Mouse (Mus musculus) CH12.LX (cell line): ENCODE measurements around the gene Gmfg. TPM values are rescaled to one million over a fixed set of nuclear protein-coding genes. Genes with fewer than 3 reads are reported as not detected.

ENCODE experiments used
- DNase-seq: peaks from one replicate; pipeline ENCODE4 v3.0.0-alpha.2; 2013; ENCODE audit errors: extremely low read depth
- H3K27ac ChIP-seq: 2 replicates; pipeline ENCODE4 v1.5.1; 2012; ENCODE audit warnings: low read depth, mild to moderate bottlenecking, control low read depth, moderate library complexity; ENCODE audit not compliant: insufficient read depth
- H3K27me3 ChIP-seq: replicated peaks from 2 replicates; pipeline ENCODE3; 2012; ENCODE audit warnings: inconsistent platforms
- H3K36me3 ChIP-seq, 2 experiments: replicated peaks in 1 of 2; 2 replicates each; pipeline versions ENCODE3 to v1.6.1; 2012; ENCODE audit warnings: inconsistent platforms in 1 of 2, low read length in 1 of 2, mild to moderate bottlenecking in 1 of 2, mixed read lengths in 1 of 2, moderate library complexity in 1 of 2; ENCODE audit not compliant: control insufficient read depth in 1 of 2, insufficient read depth in 1 of 2
- H3K4me1 ChIP-seq, 2 experiments: 2 replicates each; pipeline ENCODE4 v1.6.1; 2012; ENCODE audit warnings: inconsistent platforms in 1 of 2, moderate library complexity in 1 of 2; ENCODE audit not compliant: insufficient read depth in 2 of 2, control insufficient read depth in 1 of 2
- H3K4me2 ChIP-seq: 2 replicates; pipeline ENCODE4 v1.6.1; 2012; ENCODE audit warnings: low read depth, mild to moderate bottlenecking, control low read depth; ENCODE audit not compliant: poor library complexity, insufficient read depth, severe bottlenecking
- H3K4me3 ChIP-seq, 3 experiments: fragments of 150-350 bp in 1 of 3; sonication (generic) in 1 of 3; replicated peaks in 1 of 3; 2 replicates each; pipeline versions ENCODE3 to v1.5.1; 2011 to 2012; ENCODE audit warnings: low read depth in 2 of 3, low read length in 2 of 3, mild to moderate bottlenecking in 2 of 3, moderate library complexity in 2 of 3, control low read depth in 1 of 3, improper control_type of control experiment in 1 of 3, inconsistent platforms in 1 of 3, mixed read lengths in 1 of 3; ENCODE audit not compliant: poor library complexity in 1 of 3
- H3K79me2 ChIP-seq: replicated peaks from 2 replicates; pipeline ENCODE4 v1.6.1; 2012; ENCODE audit warnings: mild to moderate bottlenecking, moderate library complexity; ENCODE audit not compliant: control insufficient read depth, poor library complexity, insufficient read depth, severe bottlenecking; ENCODE audit errors: extremely low read depth
- H3K9ac ChIP-seq: 2 replicates; pipeline ENCODE4 v1.6.1; 2012; ENCODE audit warnings: low read depth, mild to moderate bottlenecking, control low read depth, moderate library complexity; ENCODE audit not compliant: insufficient read depth
- H3K9me3 ChIP-seq: replicated peaks from 2 replicates; pipeline ENCODE3; 2012; ENCODE audit warnings: low read length, inconsistent platforms, mixed read lengths
- BHLHE40 ChIP-seq: IDR thresholded peaks from 2 replicates; pipeline ENCODE4 v1.6.1; 2011; ENCODE audit warnings: mild to moderate bottlenecking, low read depth, low read length, improper control_type of control experiment
- CTCF ChIP-seq, 2 experiments: IDR thresholded peaks in 1 of 2; conservative IDR thresholded peaks in 1 of 2; 2 replicates each; pipeline ENCODE4 v1.5.1; 2011 to 2012; ENCODE audit warnings: low read depth in 2 of 2, low read length in 2 of 2, improper control_type of control experiment in 1 of 2, inconsistent platforms in 1 of 2, mild to moderate bottlenecking in 1 of 2, moderate library complexity in 1 of 2
- ELF1 ChIP-seq: IDR thresholded peaks from 2 replicates; pipeline ENCODE4 v1.6.1; 2014; ENCODE audit warnings: low read depth, mild to moderate bottlenecking, inconsistent platforms, low read length, improper control_type of control experiment
- EP300 ChIP-seq: IDR thresholded peaks from 2 replicates; pipeline ENCODE4 v1.6.1; 2011; ENCODE audit warnings: low read length, improper control_type of control experiment
- JUN ChIP-seq: IDR thresholded peaks from 2 replicates; pipeline ENCODE4 v1.6.1; 2011; ENCODE audit warnings: low read depth, mild to moderate bottlenecking, low read length, improper control_type of control experiment, moderate library complexity; ENCODE audit not compliant: insufficient read depth
- JUND ChIP-seq: conservative IDR thresholded peaks from 2 replicates; pipeline ENCODE4 v1.6.1; 2011; ENCODE audit warnings: low read depth, low read length, improper control_type of control experiment
- MAFK ChIP-seq: IDR thresholded peaks from 2 replicates; pipeline ENCODE4 v1.6.1; 2011; ENCODE audit warnings: low read length, improper control_type of control experiment; ENCODE audit not compliant: insufficient replicate concordance
- MAX ChIP-seq: IDR thresholded peaks from 2 replicates; pipeline ENCODE4 v1.6.1; 2011; ENCODE audit warnings: low read length, improper control_type of control experiment
- MAZ ChIP-seq: IDR thresholded peaks from 2 replicates; pipeline ENCODE4 v1.6.1; 2012; ENCODE audit warnings: low read depth, mild to moderate bottlenecking, inconsistent platforms, low read length, improper control_type of control experiment, moderate library complexity
- MXI1 ChIP-seq: IDR thresholded peaks from 2 replicates; pipeline ENCODE4 v1.6.1; 2011; ENCODE audit warnings: mild to moderate bottlenecking, low read depth, low read length, improper control_type of control experiment
- NELFE ChIP-seq: IDR thresholded peaks from 2 replicates; pipeline ENCODE4 v1.6.1; 2011; ENCODE audit warnings: low read depth, low read length, improper control_type of control experiment
- POLR2A ChIP-seq: IDR thresholded peaks from 2 replicates; pipeline ENCODE4 v1.6.1; 2011; ENCODE audit warnings: low read depth, mild to moderate bottlenecking, improper control_type of control experiment, low read length
- POLR2AphosphoS2 ChIP-seq: IDR thresholded peaks from 2 replicates; pipeline ENCODE4 v1.6.1; 2011; ENCODE audit warnings: low read depth, low read length, improper control_type of control experiment
- TBP ChIP-seq: conservative IDR thresholded peaks from 2 replicates; pipeline ENCODE4 v1.6.1; 2011; ENCODE audit warnings: low read depth, low read length, improper control_type of control experiment
- UBTF ChIP-seq: IDR thresholded peaks from 2 replicates; pipeline ENCODE4 v1.6.1; 2012; ENCODE audit warnings: low read depth, mild to moderate bottlenecking, inconsistent platforms, low read length, improper control_type of control experiment, moderate library complexity
- USF1 ChIP-seq: IDR thresholded peaks from 2 replicates; pipeline ENCODE4 v1.6.1; 2014; ENCODE audit warnings: low read depth, mild to moderate bottlenecking, inconsistent platforms, low read length, improper control_type of control experiment
- ZKSCAN1 ChIP-seq: IDR thresholded peaks from 2 replicates; pipeline ENCODE4 v1.6.1; 2012; ENCODE audit warnings: low read depth, inconsistent platforms, low read length, improper control_type of control experiment, borderline replicate concordance
- ZMIZ1 ChIP-seq: IDR thresholded peaks from 2 replicates; pipeline ENCODE4 v1.6.1; 2012; ENCODE audit warnings: low read depth, mild to moderate bottlenecking, inconsistent platforms, low read length, improper control_type of control experiment
- dilution Hi-C: fragments of 300-500 bp; cut with MboI; formaldehyde crosslinking; loops from 2 replicates; pipeline ENCODE4 v1.14.3; 2020; ENCODE audit warnings: low sequenced_read_pairs; ENCODE audit not compliant: extremely low pct_unique_long_range_greater_than_20kb, extremely low pct_ligation_motif_present
- in situ Hi-C: fragments of 300-500 bp; cut with MboI; formaldehyde crosslinking; loops from 3 replicates; pipeline ENCODE4 v1.14.3; 2019; ENCODE audit warnings: low sequenced_read_pairs, low pct_ligation_motif_present, low pct_unique_long_range_greater_than_20kb, mixed read lengths
- polyA plus RNA-seq: library from polyadenylated mRNA; unstranded; fragments of >175 nt; gene quantifications from 2 replicates; pipeline ENCODE4 v1.2.1, GENCODE M21; 2012; ENCODE audit warnings: low read depth; ENCODE audit not compliant: insufficient read length
- total RNA-seq, 2 experiments: library from RNA; depleted of rRNA; stranded (reverse); fragments of 300-350 nt in 1 of 2; fragments of >200 nt in 1 of 2; gene quantifications; 2 replicates each; pipeline ENCODE4 v1.2.3; 2012 to 2014

Gmfg gene
- total and polyA plus RNA-seq, 3 experiments, result 45.1 to 87.9 (median 52.3) TPM

GRCm38 (mm10) chr7:28427738-28428137 lies 9.5 kb upstream of the Gmfg start:
- Histone ChIP-seq H3K4me3 (no peak overlapping the region), H3K36me3 (peaks cover 8 to 50% of the 10 kb centered on the region in 2 experiments), H3K27ac (no peak overlapping the region), H3K9me3 (no peaks in the 10 kb centered on the region), H3K27me3 (no peaks in the 10 kb centered on the region), H3K9ac (no peak overlapping the region), H3K4me1 (peaks cover 13 to 66% of the 10 kb centered on the region in 2 experiments), H3K79me2 (peaks cover 22% of the 10 kb centered on the region), H3K4me2 (no peak overlapping the region)
- DNase-seq, result no peak
- TF ChIP-seq UBTF (no peak), TBP (no peak), NELFE (no peak), POLR2AphosphoS2 (no peak), ZKSCAN1 (no peak), CTCF (conservative IDR thresholded peaks at IDR 0.05 in 1 of 2, IDR thresholded peaks at IDR 0.05 in 1 of 2; ENCODE audit: low read depth in 2 of 2, low read length in 2 of 2) (no peak), MAFK (no peak), POLR2A (no peak), ZMIZ1 (no peak), ELF1 (no peak), JUND (no peak), MXI1 (no peak), JUN (no peak), MAZ (no peak), EP300 (no peak), USF1 (no peak), MAX (no peak), BHLHE40 (no peak)
- dilution Hi-C loops (no loop called here), in situ Hi-C loops (no loop called here)

GRCm38 (mm10) chr7:28430512-28430911 lies 6.7 kb upstream of the Gmfg start:
- dilution Hi-C loops, result no loop called here

More at GRCm38 (mm10) chr7:28430512-28430911, 6.7 kb upstream of the Gmfg start:
- Histone ChIP-seq H3K27ac (no peak overlapping the region), H3K36me3 (peaks cover 0 to 39% of the 10 kb centered on the region in 2 experiments)
- DNase-seq, result no peak
- TF ChIP-seq MAZ, result no peak
- peak; percentile 31; the same call in 1 of the 2 replicates for TF ChIP-seq ELF1
- TF ChIP-seq, all 38 proteins: peak for 1
- Histone ChIP-seq H3K4me2 (no peak overlapping the region), H3K4me3 (no peak overlapping the region), H3K4me1 (peaks cover 4 to 69% of the 10 kb centered on the region in 2 experiments; a peak in 3 of 4 replicates), H3K79me2 (peaks cover 23% of the 10 kb centered on the region), H3K9ac (no peak overlapping the region), H3K9me3 (no peaks in the 10 kb centered on the region), H3K27me3 (no peaks in the 10 kb centered on the region)
- in situ Hi-C loops, result no loop called here
